Mouse (Mus musculus) layer of hippocampus, adult 2 months (tissue): ENCODE data around the gene Znrf1. TPM values are rescaled to one million over a fixed set of nuclear protein-coding genes. Genes with fewer than 3 reads are reported as not detected.
"Not testable (repeated sequence)": the region's sequence is repeated elsewhere in the genome, so short reads cannot be mapped to it uniquely, and the experiment has no call there.

Source experiments
- DNase-seq, 2 experiments: peaks; one replicate each; pipeline ENCODE4 v3.0.0; 2022; ENCODE audit warnings: low spot score in 2 of 2
- H3K27ac ChIP-seq: fragments of 200-600 bp; 2 replicates; pipeline ENCODE4 v1.8.1; 2022
- H3K4me3 ChIP-seq: fragments of 200-600 bp; 2 replicates; pipeline ENCODE4 v1.8.1; 2022; ENCODE audit warnings: mild to moderate bottlenecking
- CTCF ChIP-seq: fragments of 200-600 bp; conservative IDR thresholded peaks from 2 replicates; pipeline ENCODE4 v1.8.1; 2022; ENCODE audit warnings: antibody characterized with exemption, mild to moderate bottlenecking, moderate library complexity
- total RNA-seq, 2 experiments: library from RNA; stranded (reverse); gene quantifications; 2 replicates each; pipeline ENCODE4 v1.2.3; 2021

Znrf1 gene
- total RNA-seq, 2 experiments from 2014 or later: 105 to 107 TPM

DNA sequence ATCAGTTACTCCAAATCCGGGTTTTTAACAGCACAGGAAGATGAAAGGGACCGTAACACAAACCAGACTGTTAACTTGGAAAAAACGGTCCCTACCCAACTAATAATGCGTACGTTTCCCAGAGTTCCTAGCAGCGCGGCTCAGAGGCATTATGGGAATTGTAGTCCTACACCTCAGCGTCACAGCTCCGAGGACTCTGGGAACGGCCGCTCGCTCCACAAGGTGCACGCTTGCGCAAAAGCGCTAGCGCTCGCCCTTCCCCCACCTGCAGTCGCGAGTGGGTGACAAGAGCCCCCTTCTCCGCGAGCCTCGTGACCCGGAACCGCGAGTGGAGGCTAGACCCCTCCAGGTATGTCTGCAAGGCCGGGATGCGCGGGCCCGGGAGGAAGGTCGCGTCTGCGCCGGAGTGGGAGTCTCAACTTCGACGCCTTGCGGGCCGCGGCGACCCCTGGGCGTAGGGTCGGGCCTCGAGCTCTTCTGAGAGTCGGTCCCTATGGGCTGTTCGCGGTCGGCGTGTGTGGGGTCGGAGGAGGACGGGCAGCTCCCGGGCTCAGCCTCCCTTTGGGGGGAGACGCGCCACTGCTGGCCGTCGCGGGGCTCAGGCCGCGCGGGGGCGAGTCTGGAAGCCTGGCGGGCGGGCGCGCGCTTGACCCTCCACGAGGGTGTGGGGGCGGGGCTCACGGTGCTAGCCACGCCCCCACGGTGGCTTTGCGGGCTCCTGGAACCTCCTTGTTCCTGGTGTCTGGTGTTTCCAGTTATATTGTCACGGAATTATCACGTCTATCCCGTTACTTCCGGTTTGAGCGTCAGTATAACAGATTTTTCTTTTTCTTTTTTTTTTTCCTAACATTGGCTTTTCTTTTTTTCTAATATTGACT is 107.6 kb downstream of the Znrf1 start, which contains the start of gene Zfp1:
Gene Zfp1, plus strand, starts transcription at position 138 of the 878 bp plus-strand sequence.
- TF ChIP-seq CTCF: no peak; the same call in 1 of the 2 replicates
- peak within 1 kb of the TSS; percentile 99 for H3K4me3 ChIP-seq
- peak; percentile 93 to 94 for DNase-seq
- peak within 1 kb of the TSS; percentile 91 for H3K27ac ChIP-seq

GRCm38 (mm10) chr8:111644286-111645051 is 108.6 kb downstream of the Znrf1 start:
- Histone ChIP-seq H3K4me3 (peak overlapping the region; percentile 99), H3K27ac (peak overlapping the region; percentile 91)
- not testable (repeated sequence) for DNase-seq

DNA sequence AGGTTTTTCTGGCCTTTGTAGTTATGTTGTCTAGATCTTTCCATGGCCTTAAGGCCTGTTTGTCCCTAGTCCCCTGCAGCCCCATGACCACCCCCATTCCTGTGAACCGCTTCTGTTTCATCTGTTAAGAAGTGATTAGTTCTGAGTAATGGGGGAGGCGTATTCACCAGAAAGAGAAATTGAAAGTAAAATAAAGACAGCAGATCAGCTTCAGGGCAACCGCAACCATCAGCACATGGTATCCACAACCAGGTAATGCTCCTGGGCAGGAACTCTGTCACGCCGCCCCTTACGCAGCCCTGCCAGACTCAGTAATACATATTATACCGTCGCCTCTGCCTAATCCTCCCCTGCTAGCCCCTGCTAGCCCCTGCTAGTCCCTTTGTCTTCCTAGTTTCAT is 109.8 kb downstream of the Znrf1 start:
- DNase-seq: no peak
- no peak for TF ChIP-seq CTCF
- H3K27ac ChIP-seq: no peak overlapping the region
- H3K4me3 ChIP-seq: no peak overlapping the region

- no peak for TF ChIP-seq CTCF
- Histone ChIP-seq H3K27ac (no peak overlapping the region), H3K4me3 (no peak overlapping the region)
- no peak for DNase-seq
Measured at GRCm38 (mm10) chr8:111648834-111649233, 112.9 kb downstream of the Znrf1 start.

DNA sequence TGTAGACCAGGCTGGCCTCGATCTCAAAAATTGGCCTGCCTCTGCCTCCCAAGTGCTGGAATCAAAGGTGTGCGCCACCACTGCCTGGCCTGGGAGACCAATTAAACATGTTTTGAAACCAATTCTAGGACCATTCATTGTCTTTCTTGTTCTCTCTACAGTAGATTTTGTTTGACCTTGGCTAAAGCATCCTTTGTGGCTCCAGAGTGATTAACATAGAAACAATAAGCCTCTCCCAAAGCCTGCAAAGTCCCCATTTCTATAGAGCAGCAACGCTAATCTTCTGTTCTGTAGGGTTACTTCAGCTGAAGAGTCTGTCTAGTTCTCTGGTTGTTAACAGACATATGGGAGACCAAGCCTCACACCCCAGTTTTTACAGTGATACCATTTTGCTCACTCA is 114.8 kb downstream of the Znrf1 start:
- Histone ChIP-seq H3K4me3 (no peak overlapping the region), H3K27ac (no peak overlapping the region)
- no peak for DNase-seq
- TF ChIP-seq CTCF: no peak

DNA sequence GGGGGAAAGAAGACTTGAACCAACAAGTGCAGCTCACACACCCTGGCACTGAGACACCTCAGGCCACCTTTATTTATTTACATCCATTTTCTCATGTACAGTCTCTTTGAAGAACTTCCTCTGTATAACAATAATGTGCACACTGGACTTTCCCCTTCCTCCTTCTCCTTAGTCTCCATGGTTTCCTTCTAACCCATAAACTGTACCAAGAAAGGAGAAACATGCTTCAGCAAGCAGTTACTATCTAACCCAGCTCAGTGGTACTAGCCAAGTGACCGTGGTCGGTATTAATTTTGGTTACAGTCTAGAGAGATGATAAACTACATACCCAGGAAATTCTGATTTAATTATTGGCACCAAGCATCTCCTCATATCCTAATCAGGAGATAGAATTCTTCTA is 117.6 kb downstream of the Znrf1 start:
- no peak for TF ChIP-seq CTCF
- Histone ChIP-seq H3K27ac (no peak overlapping the region), H3K4me3 (no peak overlapping the region)
- DNase-seq: no peak

- Histone ChIP-seq H3K4me3 (no peak overlapping the region), H3K27ac (no peak overlapping the region)
- no peak for DNase-seq
- no peak for TF ChIP-seq CTCF
Measured at GRCm38 (mm10) chr8:111657312-111657854, 121.5 kb downstream of the Znrf1 start.

- TF ChIP-seq CTCF: no peak
- no peak for DNase-seq
- Histone ChIP-seq H3K4me3 (no peak overlapping the region), H3K27ac (peak overlapping the region; percentile 36; the same call in 1 of the 2 replicates)
Measured at GRCm38 (mm10) chr8:111658819-111659423, 123.0 kb downstream of the Znrf1 start.

- peak; percentile 58 to 72 for DNase-seq
- no peak overlapping the region for H3K4me3 ChIP-seq
- H3K27ac ChIP-seq: no peak overlapping the region
- peak; percentile 90 for TF ChIP-seq CTCF
Measured at GRCm38 (mm10) chr8:111662473-111662872, 126.6 kb downstream of the Znrf1 start.

DNA sequence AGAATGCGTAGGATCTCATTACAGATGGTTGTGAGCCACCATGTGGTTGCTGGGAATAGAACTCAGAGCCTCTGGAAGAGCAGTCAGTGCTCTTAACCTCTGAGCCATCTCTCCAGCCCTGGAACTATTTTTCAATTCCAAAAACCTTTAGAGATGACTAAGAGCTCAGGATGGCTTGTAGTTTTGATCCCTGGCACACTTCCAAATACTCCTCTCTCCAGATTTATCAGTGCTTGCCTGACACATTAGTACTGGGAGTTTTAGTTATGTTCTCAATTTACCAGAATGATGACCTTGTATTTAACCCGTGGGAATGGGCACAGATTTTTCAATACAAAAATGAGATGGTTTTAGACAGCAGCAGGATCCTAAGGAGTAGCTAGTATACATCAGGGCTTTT is 130.9 kb downstream of the Znrf1 start:
- Histone ChIP-seq H3K27ac (no peak overlapping the region), H3K4me3 (no peak overlapping the region)
- DNase-seq: no peak
- TF ChIP-seq CTCF: 0 out of 2 replicates have a peak, but pooled peaks have one; percentile 7

Other genes starting within 250 kb of the Znrf1 start
- 10 to 100 TPM; 20.3 to 21.5 TPM for gene Rfwd3, start 235.9 kb upstream of the Znrf1 start, total RNA-seq
- gene Mlkl, start 197.9 kb upstream of the Znrf1 start, total RNA-seq: 1 to 10 TPM in 1 of 2 experiments, under 1 TPM in 1; 0.22 to 1.1 TPM
- 10 to 100 TPM; 22.0 to 23.1 TPM for gene Fa2h, start 142.3 kb upstream of the Znrf1 start, total RNA-seq
- gene Wdr59, start 14.0 kb upstream of the Znrf1 start, total RNA-seq: 10 to 100 TPM; 24.1 to 24.2 TPM
- 1 to 10 TPM; 6.8 to 7.8 TPM for gene Ldhd, start 94.3 kb downstream of the Znrf1 start, total RNA-seq
- 10 to 100 TPM; 24.0 to 25.1 TPM for gene Zfp1, start 107.3 kb downstream of the Znrf1 start, total RNA-seq
- gene Ctrb1, start 154.9 kb downstream of the Znrf1 start, total RNA-seq: not detected
- gene Bcar1, start 207.7 kb downstream of the Znrf1 start, total RNA-seq: 10 to 100 TPM; 66.1 to 69.7 TPM